Mouse (Mus musculus) retina, postnatal 7 days (tissue): Measurements from ENCODE around the gene Hist1h1d.

Experiments used
- DNase-seq: peaks from one replicate; pipeline ENCODE4 v3.0.0-alpha.2; 2012; ENCODE audit warnings: low read depth, low spot score

The Hist1h1d gene

DNA sequence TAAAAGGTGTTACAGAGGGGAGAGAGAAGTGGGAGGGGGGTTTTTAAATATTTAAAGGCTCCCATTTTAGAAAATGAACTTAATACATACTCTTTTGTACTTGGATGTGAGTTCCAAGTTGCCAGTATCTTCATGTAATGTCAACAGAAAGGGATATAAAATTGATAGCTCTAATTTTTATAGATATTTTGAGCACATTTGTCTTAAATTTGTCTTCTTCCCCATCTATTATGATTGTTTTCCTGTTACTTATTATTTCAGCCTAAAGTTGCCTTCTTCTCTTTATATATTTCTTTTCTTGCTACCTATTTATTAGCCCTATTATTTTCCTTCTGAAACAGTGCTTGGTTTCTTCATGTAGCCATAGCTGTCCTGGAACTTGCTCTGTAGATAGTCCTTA lies at the start of gene Hist1h1d:
Gene Hist1h1d, plus strand, starts transcription at position 301 of the 400 bp plus-strand sequence.
- DNase-seq = no peak

DNA sequence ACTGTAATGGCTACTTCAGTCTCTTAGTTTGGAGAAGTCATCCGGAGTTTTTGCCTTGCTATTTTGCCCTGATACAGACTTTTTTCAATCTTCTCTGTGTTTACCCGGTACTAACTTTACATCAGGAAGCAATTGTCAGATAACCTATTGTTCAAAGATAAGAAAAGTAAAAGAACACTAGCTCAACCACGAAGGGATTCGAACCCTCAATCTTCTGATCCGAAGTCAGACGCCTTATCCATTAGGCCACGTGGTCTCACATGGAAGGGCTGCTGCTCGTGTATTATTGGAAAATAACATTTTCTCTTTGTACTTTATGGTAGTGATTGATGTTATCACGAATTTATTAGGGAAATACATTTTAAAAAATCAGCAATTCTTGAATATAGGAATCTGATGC lies 49.3 kb upstream of the Hist1h1d start:
- DNase-seq = no peak

DNA sequence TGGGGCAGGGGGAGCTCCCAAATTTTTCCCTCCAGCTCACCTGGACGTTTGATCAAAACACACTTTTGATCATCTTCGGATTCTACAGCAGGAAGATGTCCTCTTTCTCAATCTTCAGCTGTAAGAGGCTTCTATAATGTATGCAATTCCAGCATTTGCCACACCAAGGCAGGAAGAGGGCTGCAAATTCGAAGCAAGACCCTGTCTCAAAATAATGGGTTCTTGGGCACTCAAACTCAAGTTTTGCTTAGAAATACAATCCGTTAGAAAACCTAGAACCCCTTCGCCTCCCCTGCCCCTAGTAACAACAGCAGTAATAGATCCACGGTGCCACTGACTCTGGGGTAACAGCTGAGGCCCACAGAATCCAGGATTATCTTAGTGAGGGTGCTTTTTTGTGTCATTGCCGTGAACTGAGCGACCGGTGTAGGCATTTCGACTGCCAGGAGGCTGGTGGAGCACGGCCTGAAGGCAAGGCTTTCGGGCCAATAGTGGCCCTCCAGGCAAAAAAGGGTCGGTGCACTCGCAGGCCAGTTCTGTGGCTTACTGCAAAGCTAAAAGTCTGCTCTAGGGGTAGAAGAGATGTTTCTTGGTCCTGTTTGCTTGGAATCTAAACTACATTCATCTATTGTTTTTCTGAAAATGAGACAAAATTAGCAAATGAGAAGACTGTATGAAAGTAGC lies 47.3 kb upstream of the Hist1h1d start:
- DNase-seq = no peak

DNA sequence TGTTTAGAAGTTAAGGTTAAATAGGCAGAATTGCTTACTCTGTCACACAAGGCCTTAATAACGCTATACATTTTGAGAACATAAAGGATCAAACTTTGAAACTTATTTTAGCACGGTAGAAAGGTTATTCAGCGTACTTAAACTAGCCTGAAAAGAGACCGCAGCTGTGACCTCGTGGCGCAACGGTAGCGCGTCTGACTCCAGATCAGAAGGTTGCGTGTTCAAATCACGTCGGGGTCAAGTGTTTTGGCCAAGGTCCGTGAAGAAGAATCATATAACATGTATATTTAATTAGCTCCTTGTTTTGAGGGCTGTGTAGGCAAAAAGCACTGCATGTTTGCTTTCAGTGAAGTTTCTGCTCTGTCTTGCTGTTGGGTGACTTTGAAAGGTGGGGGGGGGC lies 46.7 kb upstream of the Hist1h1d start:
- DNase-seq = no peak

DNA sequence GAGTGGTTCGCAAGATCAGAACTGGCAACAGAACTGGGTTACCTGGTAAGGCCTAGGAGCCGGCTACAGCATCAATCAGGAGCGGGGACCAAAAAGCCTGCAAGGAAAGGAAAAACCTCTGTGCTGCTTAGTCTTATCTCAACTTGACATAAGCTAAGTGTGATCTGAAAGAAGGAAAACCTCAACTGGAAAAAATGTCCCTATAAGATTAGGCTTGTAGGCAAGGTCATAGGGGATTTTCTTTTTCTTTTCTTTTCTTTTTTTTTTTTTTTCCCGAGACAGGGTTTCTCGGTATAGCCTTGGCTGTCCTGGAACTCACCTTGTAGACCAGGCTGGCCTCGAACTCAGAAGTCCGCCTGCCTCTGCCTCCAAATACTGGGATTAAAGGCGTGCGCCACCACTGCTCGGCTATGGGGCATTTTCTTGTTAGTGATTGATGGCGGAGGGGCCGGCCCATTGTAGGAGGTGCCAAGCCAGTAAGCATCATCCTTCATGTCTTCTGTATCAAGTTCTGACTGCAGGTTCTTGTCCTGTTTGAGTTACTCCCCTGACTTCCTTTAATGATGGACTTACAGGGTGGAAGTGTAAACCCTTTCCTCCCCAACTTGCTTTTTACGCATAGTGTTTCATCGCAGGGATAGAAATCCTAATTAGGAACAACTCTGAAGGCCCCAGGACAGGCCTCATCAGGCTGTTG lies 46.1 kb upstream of the Hist1h1d start:
- no peak for DNase-seq

DNA sequence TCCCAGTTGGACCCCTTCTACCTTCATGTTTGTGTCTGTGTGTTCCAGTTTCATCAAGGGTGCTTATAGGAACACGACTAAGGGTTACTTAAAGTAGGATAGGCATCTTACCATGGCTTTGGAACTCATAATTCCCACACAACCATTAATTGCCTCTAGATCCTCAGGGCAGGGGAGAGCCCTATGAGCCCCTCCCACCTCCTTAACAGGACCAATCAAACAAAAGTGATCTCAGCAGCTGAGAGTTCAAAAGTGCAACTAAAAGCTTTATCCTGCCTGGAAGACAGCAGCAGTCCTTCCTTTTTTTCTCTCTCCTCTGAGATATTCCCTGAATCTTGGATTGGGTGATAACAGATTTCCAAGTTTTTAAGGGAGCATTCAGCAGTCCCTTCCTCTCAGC lies 42.9 kb upstream of the Hist1h1d start:
- no peak for DNase-seq

DNA sequence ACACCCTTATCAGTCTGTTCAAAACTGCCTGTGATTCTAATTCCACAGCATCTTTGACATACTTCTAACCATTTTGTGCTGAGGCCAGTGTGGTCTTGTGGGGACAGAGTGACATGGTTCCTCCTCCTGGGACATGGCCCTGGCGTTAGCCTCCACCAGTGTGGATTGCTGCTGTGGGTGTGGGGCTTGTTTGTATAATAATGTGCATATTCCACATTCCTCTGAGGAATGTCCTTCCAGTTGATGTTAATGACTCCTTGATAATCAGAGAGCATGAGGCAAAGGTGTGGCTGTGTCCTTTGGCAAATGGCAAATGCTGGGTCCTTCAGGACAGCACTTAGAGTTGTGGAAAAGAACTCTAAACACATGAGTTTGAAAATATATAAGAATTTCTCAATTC lies 39.5 kb upstream of the Hist1h1d start:
- no peak for DNase-seq

DNA sequence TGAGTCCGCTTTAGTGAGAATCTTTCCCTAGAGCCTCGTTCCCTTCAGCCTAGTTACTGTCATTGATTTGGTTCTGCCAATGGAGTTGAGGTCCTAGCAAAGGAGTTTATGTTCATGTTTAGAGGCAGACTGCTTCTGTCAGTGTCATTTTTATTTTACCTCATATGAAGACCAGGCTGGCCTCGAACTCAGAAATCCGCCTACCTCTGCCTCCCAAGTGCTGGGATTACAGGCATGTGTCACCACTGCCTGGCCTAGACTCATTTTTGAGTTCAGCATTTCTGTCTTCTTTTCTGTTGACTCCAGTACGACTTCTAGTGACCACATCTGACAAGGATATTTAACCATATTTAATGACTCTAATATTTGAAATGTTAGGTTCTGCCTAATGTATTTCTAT lies 37.8 kb upstream of the Hist1h1d start:
- no peak for DNase-seq

DNA sequence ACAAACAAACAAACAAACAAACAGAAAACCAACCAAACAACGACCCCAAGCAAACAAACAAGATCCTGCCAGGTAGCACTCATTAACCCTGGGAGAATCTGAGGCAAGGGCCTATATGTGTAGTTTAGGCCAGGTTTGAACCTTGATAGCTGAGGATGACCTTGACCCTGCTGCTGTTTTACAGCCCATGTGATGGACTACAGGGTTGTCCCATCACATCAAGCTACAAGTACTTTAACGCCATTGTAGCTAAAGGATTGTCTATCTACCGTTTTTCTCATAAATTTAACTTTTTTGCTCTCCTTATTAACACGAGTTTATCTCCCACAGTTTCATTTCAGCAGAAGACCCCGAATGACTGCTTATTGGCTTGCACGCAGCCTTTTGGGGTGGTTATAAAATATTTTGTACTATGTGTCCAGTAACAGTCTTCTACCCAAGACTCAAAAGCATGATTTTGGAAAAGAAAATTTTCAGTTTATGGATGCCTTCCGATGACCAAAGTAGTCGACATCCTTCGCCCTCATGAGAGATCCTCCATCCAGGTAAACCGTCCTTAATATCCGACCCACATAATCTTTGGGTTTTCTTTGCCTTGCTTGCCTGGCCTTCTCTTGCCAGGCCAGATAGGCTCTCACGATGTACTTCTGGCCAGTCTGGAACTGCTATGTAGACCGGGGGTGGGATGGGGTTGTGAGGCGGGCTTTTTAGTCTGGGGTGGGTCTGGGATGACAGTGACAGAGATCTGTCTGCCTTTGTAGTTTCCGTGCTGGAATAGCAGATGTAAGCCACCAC lies 37.0 kb upstream of the Hist1h1d start:
- no peak for DNase-seq

DNA sequence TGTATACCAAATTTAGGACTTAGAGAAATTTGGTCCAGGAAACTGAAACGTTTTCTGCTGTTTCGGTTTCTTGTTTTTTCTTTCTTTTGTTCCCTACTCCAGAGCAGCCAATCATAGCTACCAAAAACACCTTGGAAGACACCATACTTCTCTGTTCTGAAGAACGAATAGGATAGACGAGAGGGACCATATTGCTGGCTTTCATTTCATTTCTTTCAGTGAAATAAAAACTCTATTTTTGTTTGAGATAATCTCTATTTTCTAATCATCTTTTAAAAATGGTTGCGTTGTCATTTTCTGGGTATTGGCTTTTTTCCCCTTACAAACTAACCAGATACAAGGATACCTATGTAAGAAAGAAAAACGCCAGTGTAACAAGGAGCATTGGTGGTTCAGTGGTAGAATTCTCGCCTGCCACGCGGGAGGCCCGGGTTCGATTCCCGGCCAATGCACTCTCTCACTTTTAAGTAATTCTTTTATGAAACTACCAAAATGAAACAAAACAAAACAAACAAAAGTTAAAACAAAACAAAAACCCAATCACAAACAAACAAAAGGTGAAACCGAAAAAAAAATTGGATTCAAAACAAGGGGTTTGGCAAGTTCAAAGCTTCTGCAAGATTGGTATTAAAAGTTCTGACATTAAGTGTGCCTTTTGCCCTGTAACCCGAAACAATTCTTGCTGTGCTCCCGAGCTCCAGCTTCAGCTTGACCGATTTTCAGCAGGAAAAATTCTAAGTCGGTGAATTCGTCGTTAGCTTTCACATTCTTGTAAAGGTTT lies 36.0 kb upstream of the Hist1h1d start:
- peak; percentile 74 for DNase-seq

DNA sequence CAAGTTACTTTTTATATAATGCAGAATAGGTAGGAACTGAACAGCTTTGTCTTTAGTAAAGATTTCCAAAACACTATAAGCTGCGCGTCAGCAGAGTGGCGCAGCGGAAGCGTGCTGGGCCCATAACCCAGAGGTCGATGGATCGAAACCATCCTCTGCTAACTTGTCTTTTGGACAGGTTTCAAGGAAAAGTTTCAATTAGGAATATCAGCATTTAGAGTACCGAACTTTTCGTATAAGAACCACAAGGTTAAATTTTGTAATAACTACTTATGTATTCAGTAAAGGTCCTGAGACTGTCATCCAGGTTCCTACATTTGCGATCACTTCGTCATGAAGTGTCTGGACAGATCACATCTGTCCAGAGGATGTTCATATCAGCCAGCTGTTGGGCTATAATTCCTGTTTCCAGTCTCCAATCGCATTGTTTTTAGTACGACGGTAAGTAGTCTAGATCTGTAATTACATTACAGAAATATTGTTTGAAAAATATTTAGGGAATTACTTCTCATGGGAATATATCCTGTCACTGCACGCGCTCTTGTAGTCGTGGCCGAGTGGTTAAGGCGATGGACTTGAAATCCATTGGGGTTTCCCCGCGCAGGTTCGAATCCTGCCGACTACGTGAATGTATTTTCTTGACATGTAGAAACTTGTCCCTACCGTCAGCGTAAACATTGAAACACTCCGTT lies 35.3 kb upstream of the Hist1h1d start:
- DNase-seq = no peak

DNA sequence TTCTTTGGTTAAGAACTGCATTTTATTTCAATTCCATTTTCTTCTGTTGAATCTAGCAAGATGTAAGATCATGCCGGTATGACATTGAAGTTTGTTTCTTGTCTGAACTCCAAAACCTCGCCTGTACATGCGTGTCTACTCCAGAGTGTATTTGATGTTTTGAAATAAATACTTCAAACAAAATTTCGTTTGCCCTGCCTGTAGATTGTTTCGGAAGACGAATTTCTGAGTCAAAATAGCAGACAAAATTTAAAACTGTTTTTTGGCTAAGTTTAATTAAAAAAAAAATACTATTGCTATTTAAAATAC lies 34.8 kb upstream of the Hist1h1d start:
- DNase-seq = no peak

DNA sequence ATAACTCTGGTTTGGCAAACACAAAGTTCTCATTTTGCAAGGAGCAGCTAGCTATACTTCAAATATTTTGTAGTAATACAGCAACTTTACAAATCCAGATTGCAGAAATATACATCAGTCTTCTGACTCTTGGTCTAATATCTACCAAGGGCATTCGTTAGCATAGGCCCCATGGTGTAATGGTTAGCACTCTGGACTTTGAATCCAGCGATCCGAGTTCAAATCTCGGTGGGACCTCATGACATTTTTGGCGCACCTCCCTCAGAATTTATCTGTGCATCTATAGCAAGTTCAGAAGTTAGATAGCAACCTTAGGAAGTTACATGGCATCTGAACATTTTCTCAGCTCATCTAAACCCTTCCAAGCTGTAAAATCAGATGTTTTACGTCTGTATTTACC lies 34.2 kb upstream of the Hist1h1d start:
- DNase-seq = peak; percentile 74

DNA sequence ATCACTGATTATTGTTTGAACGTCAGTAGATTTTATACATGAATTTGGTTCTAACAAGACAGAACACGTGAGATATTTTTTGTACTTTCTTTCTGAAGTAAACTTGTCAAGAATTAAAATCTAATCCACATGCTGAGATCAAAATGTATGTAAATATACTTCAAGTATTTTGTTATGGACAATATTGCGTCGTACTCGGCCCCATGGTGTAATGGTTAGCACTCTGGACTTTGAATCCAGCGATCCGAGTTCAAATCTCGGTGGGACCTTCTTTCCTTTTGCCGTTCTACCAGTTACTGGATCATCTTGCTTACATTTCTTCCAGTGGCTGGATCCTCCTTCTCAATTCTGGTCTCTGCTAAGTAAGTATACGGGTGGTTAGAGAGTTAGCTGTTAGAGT lies 33.6 kb upstream of the Hist1h1d start:
- no peak for DNase-seq

DNA sequence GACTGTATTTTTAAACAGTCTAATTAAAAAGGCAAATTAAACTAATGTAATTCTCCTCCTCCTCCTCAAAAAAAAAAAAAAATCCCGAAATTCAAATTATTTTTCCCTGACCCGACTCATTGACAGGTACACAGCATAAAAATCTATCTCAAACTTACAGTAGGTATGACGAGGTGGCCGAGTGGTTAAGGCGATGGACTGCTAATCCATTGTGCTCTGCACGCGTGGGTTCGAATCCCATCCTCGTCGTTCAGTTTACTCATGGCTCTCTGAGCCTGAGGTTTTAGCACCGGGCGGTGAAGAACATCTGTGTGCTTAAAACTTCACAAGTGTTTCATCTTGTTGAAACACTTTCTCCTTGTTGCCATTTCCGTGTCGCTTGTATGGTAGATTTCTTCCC lies 31.4 kb upstream of the Hist1h1d start:
- no peak for DNase-seq

DNA sequence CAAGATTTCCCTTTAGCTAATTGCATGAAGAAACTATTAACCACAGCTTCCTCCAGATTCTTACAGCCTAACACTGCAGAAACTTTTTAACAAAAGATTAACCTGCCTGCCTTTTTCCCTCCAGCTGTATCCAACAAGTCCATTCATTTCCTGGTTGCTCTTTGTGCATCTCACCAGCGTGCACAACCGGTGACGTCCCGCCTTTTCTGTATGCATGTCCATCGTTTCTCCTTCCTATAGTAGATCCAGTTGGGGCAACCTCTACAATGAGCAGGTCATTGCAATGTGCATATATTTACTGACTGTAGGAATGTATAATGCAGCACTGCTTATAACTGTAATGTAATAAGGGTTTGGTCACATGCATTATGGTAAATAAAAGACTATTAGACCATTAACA lies 29.1 kb upstream of the Hist1h1d start:
- no peak for DNase-seq

DNA sequence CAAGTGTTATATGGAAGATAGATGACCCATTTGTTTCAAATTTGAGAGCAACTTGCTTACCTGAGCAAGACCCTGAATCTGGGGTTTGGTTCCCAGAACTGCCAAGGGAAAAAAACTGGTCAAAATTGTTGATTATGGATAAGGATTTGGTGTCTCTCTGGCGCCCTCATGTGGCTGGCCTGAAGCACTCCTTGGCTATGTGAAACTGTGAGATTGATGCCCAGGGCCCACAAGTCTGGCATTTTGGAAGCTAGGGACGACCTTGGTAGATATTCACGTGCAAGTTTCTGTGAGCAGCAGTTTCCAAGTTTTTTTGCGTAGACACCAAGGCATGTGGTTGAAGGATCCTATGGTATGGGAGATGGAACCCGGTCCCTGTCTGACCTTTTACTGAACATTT lies 28.4 kb upstream of the Hist1h1d start:
- DNase-seq = no peak

DNA sequence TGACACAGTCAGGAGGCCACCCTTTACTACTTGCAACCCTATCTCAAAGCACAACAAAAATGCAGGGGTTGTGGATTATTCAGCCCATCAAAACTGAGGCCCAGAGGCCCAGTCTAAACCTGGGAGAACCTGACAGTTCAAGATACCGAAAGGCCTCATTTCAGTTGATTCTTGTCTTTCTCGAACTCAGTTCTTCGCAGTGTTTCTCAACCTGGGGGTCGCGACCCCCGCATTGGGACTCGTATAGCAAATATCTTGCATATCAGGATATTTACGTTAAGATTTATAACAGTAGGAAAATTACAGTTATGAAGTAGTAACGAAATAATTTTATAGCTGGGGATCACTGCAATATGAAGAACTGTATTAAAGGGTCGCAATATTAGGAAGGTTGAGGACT lies 27.2 kb upstream of the Hist1h1d start:
- DNase-seq = no peak

DNA sequence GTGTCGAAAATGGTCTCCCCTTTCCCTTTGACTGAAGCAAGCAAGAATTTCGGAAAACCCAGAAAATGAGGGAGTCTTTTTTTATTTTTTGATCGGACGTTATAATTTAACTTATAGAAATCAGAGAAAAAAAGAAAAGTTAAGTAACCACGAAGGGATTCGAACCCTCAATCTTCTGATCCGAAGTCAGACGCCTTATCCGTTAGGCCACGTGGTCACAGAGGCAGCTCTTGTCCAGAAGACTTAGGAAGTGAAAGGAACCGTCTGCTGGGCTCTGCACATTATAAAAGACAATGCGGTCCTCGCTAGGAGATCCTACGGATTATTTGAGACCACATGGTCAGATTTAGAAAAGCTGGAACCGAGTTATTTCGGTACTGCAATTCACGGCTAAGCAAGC lies 26.8 kb upstream of the Hist1h1d start:
- peak; percentile 93 for DNase-seq

DNA sequence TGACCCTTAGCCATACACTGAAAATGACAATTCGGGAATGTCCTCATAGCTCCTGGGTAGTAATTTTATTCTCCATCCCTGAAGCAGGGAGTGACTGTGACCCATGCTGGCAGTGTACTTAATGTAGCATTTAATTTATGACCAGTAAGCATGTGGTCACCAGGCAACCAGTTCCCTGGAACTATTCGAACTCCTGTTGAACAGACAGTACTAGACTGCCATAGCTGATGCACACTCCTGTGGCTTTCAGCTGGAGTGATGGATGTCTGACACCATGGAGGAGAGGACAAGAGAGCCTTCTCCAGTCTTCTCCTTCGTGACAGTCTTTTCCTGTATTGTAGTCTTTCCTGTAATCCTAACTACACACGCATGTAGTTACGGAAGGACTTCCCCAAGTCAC lies 24.1 kb upstream of the Hist1h1d start:
- no peak for DNase-seq

DNA sequence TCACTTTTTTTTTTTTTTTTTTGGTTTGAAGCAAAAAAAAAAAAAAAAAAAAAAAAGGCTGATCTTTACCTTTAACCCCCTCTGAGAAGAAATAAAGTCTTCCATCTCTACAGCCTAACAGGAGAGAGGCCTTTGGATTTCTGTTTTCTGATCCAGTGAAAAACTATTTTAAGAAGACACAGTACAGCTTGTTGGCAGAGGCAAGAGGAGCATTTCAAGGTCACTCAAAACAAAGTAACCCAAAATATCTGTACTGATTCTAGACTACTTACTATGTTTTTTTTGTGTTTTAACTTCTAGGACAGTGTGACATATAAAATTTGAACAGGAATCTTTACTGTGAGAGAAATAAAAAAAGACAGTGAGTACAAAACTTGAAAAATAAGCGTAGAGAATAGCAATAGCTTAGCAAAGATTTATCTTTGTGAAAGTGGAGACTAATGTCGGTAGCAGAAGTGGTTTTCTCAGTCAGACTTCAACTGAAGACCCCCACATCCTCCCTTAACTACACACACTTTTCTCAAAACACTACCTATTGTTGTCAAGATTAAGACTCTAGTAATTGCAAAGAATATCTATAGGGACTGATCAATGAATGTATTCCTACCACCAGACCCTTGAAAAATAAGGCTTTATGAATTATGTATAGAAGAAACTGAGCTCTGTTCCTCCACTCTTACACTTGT lies 23.4 kb upstream of the Hist1h1d start:
- DNase-seq = no peak
